Mouse (Mus musculus) bone marrow macrophage, adult 2 months (primary cell): ENCODE measurements at regions not wholly inside any gene's neighbourhood (a gene's known extent, or its start where the extent isn't known, plus 50 kb on each side); places are given as distances from the start of the nearest gene placed in this dataset.
A peak's percentile ranks its signal among the peaks of the same experiment; 100 is the strongest.

Experiments
- CTCF ChIP-seq: IDR thresholded peaks from 2 replicates; pipeline ENCODE4 v1.5.1; 2012; ENCODE audit warnings: low read depth, mild to moderate bottlenecking, low read length, moderate library complexity
- POLR2A ChIP-seq: IDR thresholded peaks from 2 replicates; pipeline ENCODE4 v1.6.1; 2012; ENCODE audit warnings: mild to moderate bottlenecking, low read depth, low read length, borderline replicate concordance

- 0 out of 2 replicates have a peak, but pooled peaks have one; percentile 26 for TF ChIP-seq CTCF
- no peak for TF ChIP-seq POLR2A
These were observed 81.3 kb upstream of the Rpl39l start for GRCm38 (mm10) chr16:10088461-10089353.
